8 mouse cellular contexts compared by ENCODE assay signal in genomic region chr8:120376847-120377802, GRCm38 (mm10).
DNase-seq lines count a peak whose midpoint lies in the region; ATAC-seq and TF ChIP-seq lines count a peak whose summit lies in the region.

No protein-coding gene starts in this region.

- 0 out of 2 replicates have a peak overlapping the region, but pooled peaks have one; percentile 21 for H3K9ac ChIP-seq in embryonic facial prominence, embryonic 13.5 days

- no peak for TF ChIP-seq POLR2A in kidney, adult 2 months (IDR thresholded peaks at IDR 0.05; ENCODE audit: low read depth, low read length)
- TF ChIP-seq POLR2A in cerebellum, adult 2 months (IDR thresholded peaks at IDR 0.05; ENCODE audit: borderline replicate concordance, insufficient read depth, low read length): no peak

- peaks cover 12% of the 10 kb centered on the region for H3K9me3 ChIP-seq in G1E (replicated peaks)
- no peaks in the 10 kb centered on the region for H3K9me3 ChIP-seq in embryonic facial prominence, embryonic 13.5 days

- H3K27ac ChIP-seq in kidney, adult 2 months (ENCODE audit: insufficient read depth, low read depth, low read length): no peak overlapping the region
- peak overlapping the region; percentile 41 for H3K27ac ChIP-seq in embryonic facial prominence, embryonic 13.5 days
- H3K27ac ChIP-seq in cerebellum, adult 2 months (ENCODE audit: insufficient read depth, low read length): no peak overlapping the region

- DNase-seq in kidney, adult 2 months: peak; percentile 50
- no peak for DNase-seq in kidney, adult 11 months
- no peak for DNase-seq in G1E (ENCODE audit: low spot score)
- DNase-seq in kidney, postnatal 4 days: peak; percentile 77 to 78
- no peak for DNase-seq in cerebellum, adult 2 months
- no peak for DNase-seq in gastrocnemius, postnatal 4 days (ENCODE audit: low spot score in 2 of 2)

- WGBS in kidney, adult 2 months: 68% methylated on average over 22 of the region's 22 CpGs
- WGBS in embryonic facial prominence, embryonic 13.5 days: 51% methylated on average over 22 of the region's 22 CpGs
- 86% methylated on average over 22 of the region's 22 CpGs for WGBS in cerebellum, adult 2 months

- H3K4me3 ChIP-seq in kidney, adult 2 months (ENCODE audit: insufficient read depth, low read depth, low read length): no peak overlapping the region
- H3K4me3 ChIP-seq in G1E (ENCODE audit: low read depth, low read length): peak overlapping the region; percentile 1; the same call in 1 of the 2 replicates
- H3K4me3 ChIP-seq in embryonic facial prominence, embryonic 13.5 days: no peak overlapping the region
- no peak overlapping the region for H3K4me3 ChIP-seq in cerebellum, adult 2 months (replicated peaks; ENCODE audit: insufficient read depth, low read depth, low read length)

- no peaks in the 10 kb centered on the region for H3K27me3 ChIP-seq in kidney, adult 2 months (replicated peaks; ENCODE audit: control insufficient read depth, insufficient read depth, low read length)
- H3K27me3 ChIP-seq in G1E (ENCODE audit: insufficient read depth, low read length): peaks cover 92% of the 10 kb centered on the region
- H3K27me3 ChIP-seq in embryonic facial prominence, embryonic 13.5 days: no peaks in the 10 kb centered on the region
- H3K27me3 ChIP-seq in cerebellum, adult 2 months (ENCODE audit: control insufficient read depth, insufficient read depth, low read length): no peaks in the 10 kb centered on the region

- peaks cover 14% of the 10 kb centered on the region for H3K4me1 ChIP-seq in kidney, adult 2 months (ENCODE audit: control insufficient read depth, insufficient read depth, low read length)
- H3K4me1 ChIP-seq in G1E (ENCODE audit: insufficient read depth, low read depth, low read length): peaks cover 66% of the 10 kb centered on the region
- H3K4me1 ChIP-seq in embryonic facial prominence, embryonic 13.5 days: peaks cover 82% of the 10 kb centered on the region
- H3K4me1 ChIP-seq in cerebellum, adult 2 months (ENCODE audit: control insufficient read depth, insufficient read depth, low read length): peaks cover 31% of the 10 kb centered on the region

- ATAC-seq in G1E (ENCODE audit: extremely low read depth, insufficient number of reproducible peaks, low FRiP score, poor library complexity, severe bottlenecking): no peak
- no peak for ATAC-seq in embryonic facial prominence, embryonic 13.5 days (ENCODE audit: insufficient number of reproducible peaks, insufficient read depth, low FRiP score, low TSS enrichment, low read depth)
- ATAC-seq in cerebellum, adult (ENCODE audit: insufficient number of reproducible peaks, low FRiP score, low TSS enrichment): no peak

- H3K4me2 ChIP-seq in embryonic facial prominence, embryonic 13.5 days: no peak overlapping the region

- no peak for TF ChIP-seq CTCF in kidney, adult 2 months (conservative IDR thresholded peaks at IDR 0.05; ENCODE audit: insufficient read depth, insufficient read length, low read depth, low read length)
- TF ChIP-seq CTCF in G1E (IDR thresholded peaks at IDR 0.05; ENCODE audit: low read depth, low read length): no peak
- no peak for TF ChIP-seq CTCF in cerebellum, adult 2 months (IDR thresholded peaks at IDR 0.05; ENCODE audit: borderline replicate concordance, insufficient read depth, low read depth, low read length)

- no peaks in the 10 kb centered on the region for H3K36me3 ChIP-seq in kidney, adult 2 months (ENCODE audit: control insufficient read depth, insufficient read depth, low read length)
- no peaks in the 10 kb centered on the region for H3K36me3 ChIP-seq in G1E (replicated peaks)
- H3K36me3 ChIP-seq in embryonic facial prominence, embryonic 13.5 days: no peaks in the 10 kb centered on the region

Comparison
In these comparisons a context has a peak if more than half of its experiments do, and no peak if none do; other contexts are left out.
1. DNase-seq: peak in kidney, adult 2 months (single experiment) and kidney, postnatal 4 days (2 of 2); none in kidney, adult 11 months (single experiment), G1E (single experiment), cerebellum, adult 2 months (0 of 2) and gastrocnemius, postnatal 4 days (0 of 2).